Mouse (Mus musculus) embryonic fibroblast, embryonic 13.5 days (primary cell): Measurements from ENCODE around the gene Vstm2l. TPM values are rescaled to one million over a fixed set of nuclear protein-coding genes. Genes with fewer than 3 reads are reported as not detected.

ENCODE experiments used
- H3K27ac ChIP-seq: 2 replicates; pipeline ENCODE4 v1.5.1; 2012; ENCODE audit warnings: low read length, control low read depth, inconsistent platforms; ENCODE audit not compliant: insufficient read depth
- H3K4me1 ChIP-seq: 2 replicates; pipeline ENCODE4 v1.6.1; 2011; ENCODE audit warnings: low read length; ENCODE audit not compliant: control insufficient read depth, insufficient read depth
- H3K4me3 ChIP-seq: 2 replicates; pipeline ENCODE4 v1.5.1; 2011; ENCODE audit warnings: mild to moderate bottlenecking, control low read depth, low read length; ENCODE audit not compliant: insufficient read depth
- CTCF ChIP-seq: IDR thresholded peaks from 2 replicates; pipeline ENCODE4 v1.5.1; 2011; ENCODE audit warnings: mild to moderate bottlenecking, control low read depth, low read length, moderate library complexity, borderline replicate concordance; ENCODE audit not compliant: insufficient read depth
- POLR2A ChIP-seq: IDR thresholded peaks from 2 replicates; pipeline ENCODE4 v1.6.1; 2011; ENCODE audit warnings: low read depth, mild to moderate bottlenecking, control low read depth, low read length, moderate library complexity
- polyA plus RNA-seq: library from polyadenylated mRNA; stranded (reverse); fragments of >200 nt; gene quantifications from 2 replicates; pipeline ENCODE4 v1.2.4, GENCODE M21; 2011; ENCODE audit warnings: low read depth; ENCODE audit not compliant: missing spikeins, insufficient read length

Vstm2l gene
- polyA plus RNA-seq, 1 experiment, result not detected

DNA sequence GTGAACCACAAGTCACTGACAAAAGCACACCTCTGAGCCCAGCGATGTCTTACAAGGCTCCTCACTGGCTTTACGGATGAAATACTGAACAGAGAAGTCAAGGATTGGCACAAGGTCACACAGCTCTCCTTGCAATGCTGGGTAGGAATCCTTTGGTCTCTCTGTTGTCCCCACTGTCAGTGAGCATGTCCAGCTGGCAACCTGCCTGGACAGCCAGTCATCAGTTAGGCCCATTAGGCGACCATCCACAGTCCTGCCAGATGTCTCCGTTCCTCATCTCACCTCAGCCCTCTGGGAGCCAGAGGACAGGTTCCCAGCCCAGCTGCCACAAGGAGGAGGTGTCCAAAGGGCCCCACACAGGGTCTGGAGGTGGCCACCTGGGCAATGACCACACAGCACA is 17.3 kb upstream of the Vstm2l start:
- Histone ChIP-seq H3K4me1 (no peaks in the 10 kb centered on the region), H3K27ac (no peak overlapping the region), H3K4me3 (no peak overlapping the region)
- TF ChIP-seq CTCF, result no peak
- no peak for TF ChIP-seq POLR2A

DNA sequence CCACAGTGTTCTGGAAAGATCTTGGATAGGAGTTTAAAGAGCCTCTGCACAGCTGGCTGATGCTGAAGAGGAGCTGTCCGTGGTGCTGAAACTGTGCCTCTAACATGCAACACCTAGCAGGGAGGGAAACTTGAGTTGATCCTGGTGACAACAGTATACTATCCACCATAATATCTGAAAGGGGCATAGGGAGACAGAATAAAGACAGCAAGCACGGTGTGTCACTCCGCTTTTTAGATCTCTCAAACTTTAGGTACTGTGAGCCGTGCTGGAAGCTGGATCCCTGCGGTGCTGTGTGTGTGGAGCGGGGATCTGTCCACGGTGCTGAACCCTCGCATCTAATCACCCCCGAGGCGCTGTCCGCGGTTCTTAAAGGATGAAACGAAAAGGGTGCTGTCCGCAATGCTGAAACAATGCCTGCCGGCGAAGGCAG is 1.2 kb upstream of the Vstm2l start:
- no peak overlapping the region for H3K4me3 ChIP-seq
- no peak overlapping the region for H3K27ac ChIP-seq
- no peaks in the 10 kb centered on the region for H3K4me1 ChIP-seq
- no peak for TF ChIP-seq POLR2A
- no peak for TF ChIP-seq CTCF

DNA sequence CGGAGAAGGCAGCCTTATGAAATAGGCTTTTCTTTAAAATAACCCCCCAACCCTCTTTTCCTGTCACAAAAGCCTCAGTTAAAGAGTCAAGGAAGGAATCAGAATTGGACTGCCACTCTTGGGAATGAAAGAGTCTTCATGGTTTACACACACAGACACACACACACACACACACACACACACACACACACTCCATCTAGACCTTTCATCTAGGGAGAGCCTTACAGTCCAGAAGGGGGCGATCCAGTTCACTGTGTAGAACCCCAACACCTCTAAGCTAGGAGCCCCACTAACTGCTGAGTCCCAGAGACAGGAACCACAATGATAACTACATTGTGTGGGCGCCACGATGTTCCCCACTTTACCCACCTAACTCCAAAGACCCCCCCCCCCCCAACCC is 748 bp upstream of the Vstm2l start:
- Histone ChIP-seq H3K27ac (no peak overlapping the region), H3K4me3 (no peak overlapping the region), H3K4me1 (no peaks in the 10 kb centered on the region)
- TF ChIP-seq CTCF (no peak), POLR2A (no peak)

DNA sequence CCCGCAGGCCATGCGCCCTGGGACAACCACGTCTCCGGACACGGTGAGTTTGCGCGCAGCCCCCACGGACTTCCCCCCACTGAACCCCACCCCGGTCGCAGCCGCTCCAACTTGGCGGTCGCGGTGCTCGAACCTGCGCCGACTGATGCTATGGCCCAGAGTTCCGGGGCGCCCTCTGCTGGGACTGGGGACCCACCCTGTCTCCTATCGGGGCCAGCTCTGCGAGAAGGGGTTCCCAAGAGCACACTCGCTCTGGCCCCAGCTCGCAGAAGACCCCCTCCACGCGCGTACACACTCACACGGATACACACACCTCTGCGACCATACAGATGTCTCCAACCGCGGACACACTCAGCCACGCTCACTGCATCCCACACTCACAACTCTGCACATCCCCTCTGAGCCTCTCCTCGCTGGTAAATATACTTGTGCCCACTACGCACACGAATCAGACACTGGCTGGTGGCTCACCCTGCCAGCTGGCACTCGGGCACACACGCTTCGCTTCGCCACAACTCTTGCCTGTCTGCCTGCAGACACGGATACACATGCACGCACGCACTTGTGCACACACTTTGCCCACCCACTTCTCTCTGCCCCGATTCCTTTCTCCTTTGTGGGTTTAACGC is 550 bp downstream of the Vstm2l start:
- H3K4me1 ChIP-seq, result no peaks in the 10 kb centered on the region
- H3K27ac ChIP-seq, result no peak overlapping the region
- no peak for TF ChIP-seq CTCF
- no peak for TF ChIP-seq POLR2A
- H3K4me3 ChIP-seq, result no peak overlapping the region

DNA sequence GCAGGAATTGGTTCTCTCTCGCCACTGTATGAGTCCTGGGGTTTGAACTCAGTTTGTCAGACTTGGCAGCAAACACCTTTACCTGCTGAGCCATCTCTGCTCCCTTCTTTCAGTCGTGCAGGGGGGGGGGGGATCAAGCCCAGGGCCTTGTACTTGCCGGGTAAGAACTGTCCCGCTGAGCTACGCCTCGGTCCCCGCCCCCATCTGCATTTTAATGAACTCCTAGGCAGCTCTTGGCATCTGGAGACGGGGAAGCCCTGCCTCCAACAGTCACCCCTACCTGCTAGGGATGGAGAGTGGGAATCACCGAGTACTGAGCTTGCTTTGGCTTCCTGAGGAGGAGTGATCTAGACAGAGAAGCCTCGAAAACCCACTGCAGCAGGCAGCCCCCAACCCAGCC is 4.1 kb downstream of the Vstm2l start:
- Histone ChIP-seq H3K4me3 (no peak overlapping the region), H3K4me1 (no peaks in the 10 kb centered on the region), H3K27ac (no peak overlapping the region)
- TF ChIP-seq CTCF, result no peak
- TF ChIP-seq POLR2A, result no peak

DNA sequence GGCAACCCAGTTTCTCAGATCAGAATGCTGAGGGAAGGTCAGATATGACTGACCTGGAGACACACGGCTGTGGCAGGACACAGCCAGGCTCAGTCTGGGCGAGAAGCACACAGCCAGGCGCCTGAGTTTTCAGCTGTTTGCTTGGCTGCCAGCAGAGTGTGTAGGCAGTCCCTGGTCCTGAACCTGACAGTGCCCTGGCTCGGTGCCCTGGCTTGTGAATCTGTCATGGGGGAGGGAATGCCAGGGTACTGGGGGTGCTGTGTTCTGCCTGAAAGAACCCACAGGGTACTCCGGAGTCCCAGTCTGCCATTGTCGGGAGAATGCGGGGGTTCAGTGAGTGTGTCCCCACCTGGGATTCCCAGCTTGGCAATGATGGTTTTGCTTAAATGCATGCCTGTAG is 7.1 kb downstream of the Vstm2l start:
- no peak for TF ChIP-seq CTCF
- no peak for TF ChIP-seq POLR2A
- H3K4me3 ChIP-seq, result no peak overlapping the region
- H3K4me1 ChIP-seq, result no peaks in the 10 kb centered on the region
- no peak overlapping the region for H3K27ac ChIP-seq

DNA sequence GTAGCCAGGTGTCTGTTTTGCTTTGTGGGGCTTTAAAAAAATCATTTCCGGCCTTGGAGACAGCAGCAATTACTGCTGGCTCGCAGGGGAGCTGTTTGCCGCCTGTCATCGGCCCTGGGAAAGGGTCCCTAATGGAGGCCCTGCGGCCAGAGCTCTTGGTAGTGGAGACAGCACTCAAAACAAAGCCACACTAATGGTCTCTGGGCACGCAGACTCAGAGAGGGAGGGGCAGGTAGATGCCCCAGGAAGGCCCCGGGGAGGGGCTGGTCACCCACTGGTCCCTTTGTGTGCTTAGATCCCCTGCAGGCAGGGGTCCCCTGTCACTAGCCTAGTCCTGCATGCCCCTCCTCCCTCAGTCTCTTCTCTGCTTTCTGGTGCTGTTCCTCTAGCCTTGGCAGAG is 9.0 kb downstream of the Vstm2l start:
- Histone ChIP-seq H3K4me1 (no peaks in the 10 kb centered on the region), H3K27ac (no peak overlapping the region), H3K4me3 (no peak overlapping the region)
- TF ChIP-seq CTCF (no peak), POLR2A (no peak)

DNA sequence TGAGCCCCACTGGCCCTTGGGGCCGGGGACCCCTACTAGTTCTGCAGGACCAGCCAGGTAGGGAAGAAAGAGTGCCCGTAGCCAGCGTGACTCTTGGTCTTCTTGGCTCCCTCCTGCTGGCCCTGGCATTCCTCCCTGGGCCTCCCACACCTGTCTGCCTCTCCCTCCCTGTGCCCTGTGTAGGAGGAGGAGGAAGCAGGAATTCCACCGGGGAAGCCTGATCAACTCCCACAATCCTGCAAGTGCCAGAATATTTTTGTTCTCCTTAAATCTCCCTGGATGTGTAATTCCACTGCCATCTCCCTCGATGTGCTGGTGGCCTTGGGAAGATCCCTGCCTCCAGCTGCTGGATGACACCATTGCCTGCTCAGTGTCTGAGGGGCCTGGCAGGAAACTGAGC is 10.1 kb downstream of the Vstm2l start:
- Histone ChIP-seq H3K4me3 (no peak overlapping the region), H3K27ac (no peak overlapping the region), H3K4me1 (no peaks in the 10 kb centered on the region)
- TF ChIP-seq POLR2A, result no peak
- no peak for TF ChIP-seq CTCF

DNA sequence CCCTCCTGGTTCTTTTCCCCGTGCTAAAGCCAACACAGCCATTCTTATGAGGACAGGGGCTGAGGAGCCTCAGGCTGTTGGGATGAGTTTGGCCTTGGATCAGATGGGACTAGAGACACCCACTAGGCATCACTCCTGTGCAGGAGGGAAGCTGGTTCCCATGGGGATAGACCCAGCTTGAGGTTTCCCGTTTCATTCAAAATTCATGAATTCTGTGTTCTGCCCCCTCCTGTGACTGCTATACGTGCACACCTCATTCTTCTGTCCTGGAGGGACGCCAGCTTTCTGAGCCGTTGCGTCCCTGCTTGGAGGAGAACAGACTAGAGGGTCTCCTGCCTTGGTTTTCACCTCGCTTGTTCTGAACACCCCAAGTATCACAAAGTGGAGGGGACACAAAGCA is 12.0 kb downstream of the Vstm2l start:
- H3K4me3 ChIP-seq, result no peak overlapping the region
- no peak overlapping the region for H3K27ac ChIP-seq
- H3K4me1 ChIP-seq, result no peaks in the 10 kb centered on the region
- no peak for TF ChIP-seq CTCF
- no peak for TF ChIP-seq POLR2A

DNA sequence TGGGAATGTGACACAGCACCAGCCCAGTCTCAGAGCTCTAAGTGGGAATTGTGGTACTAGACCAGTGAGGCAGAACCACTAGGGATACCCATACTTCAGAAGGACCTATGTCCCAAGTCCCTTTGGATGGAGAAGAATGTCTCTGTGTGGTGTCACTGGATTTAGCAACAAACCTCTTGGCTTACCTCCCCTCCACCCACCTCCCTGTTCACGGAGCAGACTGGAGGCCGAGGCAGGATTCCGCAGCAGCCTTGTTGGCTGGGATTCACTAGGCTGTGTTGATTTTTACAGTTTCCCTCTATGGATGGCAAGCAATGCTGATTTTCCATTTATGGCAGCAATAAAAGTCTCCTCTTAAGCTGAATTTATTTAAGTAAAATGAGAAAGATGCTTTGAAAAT is 12.5 kb downstream of the Vstm2l start:
- no peak overlapping the region for H3K27ac ChIP-seq
- no peak overlapping the region for H3K4me3 ChIP-seq
- no peaks in the 10 kb centered on the region for H3K4me1 ChIP-seq
- no peak for TF ChIP-seq CTCF
- TF ChIP-seq POLR2A, result no peak

DNA sequence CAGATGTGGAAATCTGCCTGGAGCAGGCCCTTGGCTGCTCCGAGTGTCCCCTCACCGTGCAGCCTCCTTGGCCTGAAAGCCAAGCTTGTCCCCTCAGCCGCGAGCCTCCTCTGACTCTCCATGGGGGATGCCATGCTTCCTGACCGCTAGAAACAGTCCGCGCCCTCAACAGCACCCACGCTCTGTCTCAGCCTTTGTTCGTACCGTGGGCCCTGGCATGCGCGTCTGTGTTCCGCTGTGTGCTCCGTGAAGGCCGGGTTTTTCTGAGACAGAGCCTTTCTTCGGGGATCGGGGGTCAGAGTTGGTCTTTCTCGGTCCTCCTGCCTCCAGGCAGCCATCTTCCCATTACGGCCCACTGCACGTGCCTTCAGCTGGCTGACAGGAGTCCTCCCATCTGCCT is 12.9 kb downstream of the Vstm2l start:
- Histone ChIP-seq H3K27ac (no peak overlapping the region), H3K4me3 (no peak overlapping the region), H3K4me1 (no peaks in the 10 kb centered on the region)
- TF ChIP-seq CTCF, result no peak
- TF ChIP-seq POLR2A, result no peak
